Mouse (Mus musculus) NIH3T3 (cell line): ENCODE results near the gene Tenm3.

Source experiments
- DNase-seq: peaks from one replicate; pipeline ENCODE4 v3.0.0-alpha.2; 2012; ENCODE audit warnings: low read depth

Gene Tenm3

GRCm38 (mm10) chr8:48579144-48579543 lies 264.6 kb downstream of the Tenm3 start:
- no peak for DNase-seq

GRCm38 (mm10) chr8:48572941-48573340 lies 270.8 kb downstream of the Tenm3 start:
- no peak for DNase-seq

GRCm38 (mm10) chr8:48572345-48572744 lies 271.4 kb downstream of the Tenm3 start:
- no peak for DNase-seq

GRCm38 (mm10) chr8:48568608-48569007 lies 275.1 kb downstream of the Tenm3 start:
- no peak for DNase-seq

- DNase-seq, result no peak
Observed at GRCm38 (mm10) chr8:48567929-48568607, 275.7 kb downstream of the Tenm3 start.

GRCm38 (mm10) chr8:48560227-48560626 lies 283.5 kb downstream of the Tenm3 start:
- DNase-seq, result no peak

GRCm38 (mm10) chr8:48555546-48556141 lies 288.1 kb downstream of the Tenm3 start:
- no peak for DNase-seq

GRCm38 (mm10) chr8:48554762-48555545 lies 288.8 kb downstream of the Tenm3 start:
- DNase-seq, result no peak

GRCm38 (mm10) chr8:48553791-48554288 lies 289.9 kb downstream of the Tenm3 start:
- no peak for DNase-seq

- no peak for DNase-seq
Observed at GRCm38 (mm10) chr8:48552306-48552705, 291.4 kb downstream of the Tenm3 start.

GRCm38 (mm10) chr8:48551370-48551769 lies 292.4 kb downstream of the Tenm3 start:
- DNase-seq, result peak; percentile 8

- DNase-seq, result no peak
Observed at GRCm38 (mm10) chr8:48548908-48549307, 294.8 kb downstream of the Tenm3 start.

- DNase-seq, result no peak
Observed at GRCm38 (mm10) chr8:48545631-48546030, 298.1 kb downstream of the Tenm3 start.

- DNase-seq, result no peak
Observed at GRCm38 (mm10) chr8:48544840-48545239, 298.9 kb downstream of the Tenm3 start.

- no peak for DNase-seq
Observed at GRCm38 (mm10) chr8:48542141-48542540, 301.6 kb downstream of the Tenm3 start.

- DNase-seq, result no peak
Observed at GRCm38 (mm10) chr8:48540894-48541293, 302.9 kb downstream of the Tenm3 start.

- no peak for DNase-seq
Observed at GRCm38 (mm10) chr8:48535833-48536232, 307.9 kb downstream of the Tenm3 start.

GRCm38 (mm10) chr8:48531795-48532194 lies 312.0 kb downstream of the Tenm3 start:
- DNase-seq, result no peak

GRCm38 (mm10) chr8:48530916-48531570 lies 312.7 kb downstream of the Tenm3 start:
- no peak for DNase-seq

- peak; percentile 45 for DNase-seq
Observed at GRCm38 (mm10) chr8:48527418-48527817, 316.3 kb downstream of the Tenm3 start.

- DNase-seq, result no peak
Observed at GRCm38 (mm10) chr8:48522536-48523123, 321.1 kb downstream of the Tenm3 start.

GRCm38 (mm10) chr8:48522004-48522403 lies 321.7 kb downstream of the Tenm3 start:
- no peak for DNase-seq
